Mouse (Mus musculus) 416B (cell line): ENCODE measurements at regions not wholly inside any gene's neighbourhood (a gene's known extent, or its start where the extent isn't known, plus 50 kb on each side); places are given as distances from the start of the nearest gene placed in this dataset.
A peak's percentile ranks its signal among the peaks of the same experiment; 100 is the strongest.

Experiments
- DNase-seq: peaks from one replicate; pipeline ENCODE4 v3.0.0; 2011; ENCODE audit warnings: low read depth

GRCm38 (mm10) chr12:63220391-63220790 is 1254.1 kb downstream of the Fscb start:
- DNase-seq = peak; percentile 51
